11 mouse cellular contexts compared by ENCODE assay signal in the genomic region with DNA sequence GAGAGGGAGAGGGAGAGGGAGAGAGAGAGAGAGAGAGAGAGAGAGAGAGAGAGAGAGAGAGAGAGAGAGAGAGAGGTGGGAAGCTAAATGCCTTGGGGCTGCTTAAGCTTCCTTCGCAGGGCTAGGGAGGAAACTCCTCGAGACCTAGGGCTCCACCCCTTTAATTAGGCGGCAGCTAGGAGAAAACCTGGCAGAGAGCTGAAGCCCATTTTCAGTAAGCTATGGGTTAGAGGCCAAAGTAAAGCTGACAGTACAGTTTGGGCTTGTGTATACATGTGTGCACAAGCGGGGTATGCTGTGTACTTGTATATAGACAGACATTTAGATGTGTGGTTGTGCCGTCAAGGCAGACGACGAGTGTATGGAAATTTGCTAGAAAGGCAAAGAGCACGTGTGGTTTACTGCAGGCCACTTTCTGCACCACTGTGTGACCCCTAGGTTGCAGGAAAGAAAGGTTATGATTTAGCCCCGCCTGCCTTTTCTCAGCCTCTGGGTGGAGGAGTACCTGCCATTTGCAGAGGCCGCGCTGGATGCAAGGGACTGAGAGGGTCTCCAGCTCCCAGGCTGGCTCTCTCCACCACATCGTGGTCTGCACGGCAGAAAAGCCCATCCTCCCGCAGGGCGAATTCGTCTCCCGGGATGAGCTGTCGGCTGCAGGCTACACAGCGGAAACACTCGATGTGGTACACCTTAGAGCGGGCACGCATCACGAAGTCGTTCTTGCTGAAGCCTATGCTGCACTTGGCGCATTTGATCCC. TPM values are rescaled to one million over a fixed set of nuclear protein-coding genes. Genes with fewer than 3 reads are reported as not detected.
DNase-seq lines count a peak whose midpoint lies in the region; ATAC-seq lines count a peak whose summit lies in the region.
"Had no signal": no experiment of that assay in that cellular context is flagged by ENCODE, and none has a peak within 500 bp of the region (broad histone marks: within the 10 kb centered on the region; RNA-seq: fewer than 3 reads in every experiment).

No protein-coding gene starts in this region.

- peaks cover 87% of the 10 kb centered on the region for H3K27me3 ChIP-seq in heart, embryonic 10.5 days (ENCODE audit: insufficient read depth, poor library complexity, severe bottlenecking)
- peaks cover 93% of the 10 kb centered on the region for H3K27me3 ChIP-seq in limb, embryonic 15.5 days

- no peak overlapping the region for H3K4me2 ChIP-seq in limb, embryonic 15.5 days
- H3K4me2 ChIP-seq: liver, embryonic 15.5 days had no signal

- H3K9ac ChIP-seq in limb, embryonic 15.5 days, result no peak overlapping the region
- H3K9ac ChIP-seq: liver, embryonic 15.5 days had no signal

- H3K4me1 ChIP-seq in heart, embryonic 10.5 days, result peaks cover 23% of the 10 kb centered on the region
- peaks cover 9% of the 10 kb centered on the region for H3K4me1 ChIP-seq in limb, embryonic 15.5 days
- H3K4me1 ChIP-seq: liver, embryonic 15.5 days had no signal

- peak overlapping the region; percentile 48 for H3K4me3 ChIP-seq in heart, embryonic 10.5 days
- H3K4me3 ChIP-seq in limb, embryonic 15.5 days, result 0 out of 2 replicates have a peak overlapping the region, but pooled peaks have one; percentile 2
- H3K4me3 ChIP-seq: erythroblast, embryonic 14.5 days; liver, embryonic 15.5 days had no signal

- no peaks in the 10 kb centered on the region for H3K9me3 ChIP-seq in heart, embryonic 10.5 days
- no peaks in the 10 kb centered on the region for H3K9me3 ChIP-seq in limb, embryonic 15.5 days
- H3K9me3 ChIP-seq: liver, embryonic 15.5 days had no signal

- no peaks in the 10 kb centered on the region for H3K36me3 ChIP-seq in heart, embryonic 10.5 days
- H3K36me3 ChIP-seq in limb, embryonic 15.5 days, result no peaks in the 10 kb centered on the region
- H3K36me3 ChIP-seq: liver, embryonic 15.5 days had no signal

- 0 out of 2 replicates have a peak overlapping the region, but pooled peaks have one; percentile 10 for H3K27ac ChIP-seq in heart, embryonic 10.5 days
- no peak overlapping the region for H3K27ac ChIP-seq in limb, embryonic 15.5 days
- H3K27ac ChIP-seq: liver, embryonic 15.5 days had no signal

- ATAC-seq in limb, embryonic 15.5 days (ENCODE audit: insufficient number of reproducible peaks, low FRiP score, low TSS enrichment, low read depth), result no peak
- ATAC-seq in megakaryocyte progenitor cell, adult 5-6 weeks (replicated peaks; ENCODE audit: poor library complexity), result no peak

- DNase-seq in heart, embryonic 10.5 days (ENCODE audit: low spot score), result peak; percentile 77
- no peak for DNase-seq in heart, adult 8-10 months (ENCODE audit: low spot score)
- DNase-seq in thymus, postnatal 4 days, result peak; percentile 7
- no peak for DNase-seq in thymus, postnatal 10 days (ENCODE audit: low spot score in 2 of 2)
- no peak for DNase-seq in ovary, adult 18-20 months (ENCODE audit: low spot score)
- no peak for DNase-seq in natural killer cell, adult 2 months (ENCODE audit: low spot score in 2 of 2)
- DNase-seq: heart, postnatal 36 days had no signal

- WGBS in heart, embryonic 10.5 days, result 3% methylated on average over 25 of the region's 25 CpGs
- 2% methylated on average over 25 of the region's 25 CpGs for WGBS in limb, embryonic 15.5 days

RNA-seq across cellular contexts. Expression of gene Isl1, which starts 4.6 kb away (rescaled TPM):
- 7.0 and 27.2 TPM in 2 replicates for polyA plus RNA-seq in heart, embryonic 10.5 days (2016; fragmentation: Nextera tagmentation; extraction: Ambion mirVana)
- under 1 TPM in 1 of 4 experiments, not detected in 3; 0.16 TPM for total RNA-seq in heart, adult 8-10 months (2022)
- polyA plus RNA-seq in limb, embryonic 15.5 days (2015; fragmentation: Nextera tagmentation; extraction: Ambion mirVana), result 1.1 and 1.5 TPM in 2 replicates
- total RNA-seq in megakaryocyte progenitor cell, adult 5-6 weeks (2015), result not detected in 2 replicates
- 0.58 TPM in 1 of 2 replicates, not detected in the other for total RNA-seq in megakaryocyte progenitor cell, adult 5-6 weeks (2017)
- polyA plus RNA-seq: erythroblast, embryonic 14.5 days had no signal

Comparison
In these comparisons a context has a peak if more than half of its experiments do, and no peak if none do; other contexts are left out.
1. DNase-seq: peak in heart, embryonic 10.5 days (single experiment) and thymus, postnatal 4 days (single experiment); none in heart, adult 8-10 months (single experiment), thymus, postnatal 10 days (0 of 2), ovary, adult 18-20 months (single experiment) and natural killer cell, adult 2 months (0 of 2).